Mouse (Mus musculus) heart, embryonic 11.5 days (tissue): ENCODE data around the gene Col27a1. TPM values are rescaled to one million over a fixed set of nuclear protein-coding genes. Genes with fewer than 3 reads are reported as not detected.

Experiments used
- ATAC-seq: fragments of 200-750 bp; cut with Nextera tagmentation; replicated peaks from 2 replicates; pipeline ENCODE4 v1.8.0; 2017; ENCODE audit warnings: moderate library complexity; ENCODE audit not compliant: insufficient number of reproducible peaks, low FRiP score, low TSS enrichment
- H3K27ac ChIP-seq: fragments of 300-500 bp; sonication (generic); 2 replicates; pipeline ENCODE4 v1.5.1; 2014; ENCODE audit warnings: mild to moderate bottlenecking, low read depth, low read length
- H3K27me3 ChIP-seq: fragments of 300-500 bp; sonication (generic); 2 replicates; pipeline ENCODE4 v1.6.1; 2014; ENCODE audit warnings: mild to moderate bottlenecking, low read length, mixed read lengths; ENCODE audit not compliant: control insufficient read depth, insufficient read depth
- H3K36me3 ChIP-seq: fragments of 300-500 bp; sonication (generic); 2 replicates; pipeline ENCODE4 v1.6.1; 2014; ENCODE audit warnings: mild to moderate bottlenecking, low read length, moderate library complexity, mixed read lengths; ENCODE audit not compliant: control insufficient read depth, insufficient read depth
- H3K4me1 ChIP-seq: fragments of 300-500 bp; sonication (generic); 2 replicates; pipeline ENCODE4 v1.6.1; 2014; ENCODE audit warnings: low read length; ENCODE audit not compliant: control insufficient read depth, insufficient read depth
- H3K4me2 ChIP-seq: fragments of 300-500 bp; sonication (generic); 2 replicates; pipeline ENCODE4 v1.6.1; 2014; ENCODE audit warnings: mild to moderate bottlenecking, moderate library complexity
- H3K4me3 ChIP-seq: fragments of 300-500 bp; sonication (generic); 2 replicates; pipeline ENCODE4 v1.5.1; 2014; ENCODE audit warnings: low read depth, low read length
- H3K9ac ChIP-seq: fragments of 300-500 bp; sonication (generic); 2 replicates; pipeline ENCODE4 v1.6.1; 2014; ENCODE audit warnings: mild to moderate bottlenecking, low read depth, low read length, moderate library complexity
- H3K9me3 ChIP-seq: fragments of 300-500 bp; sonication (generic); replicated peaks from 2 replicates; pipeline ENCODE4 v1.6.1; 2016; ENCODE audit warnings: low read length; ENCODE audit not compliant: control insufficient read depth
- WGBS: fragments of 180-500 bp; shearing (Covaris S2); extraction: QIAGEN DNeasy Blood & Tissue Kit; methylation state at CpG from one replicate; pipeline ENCODE4 v1.1.7; 2014; ENCODE audit not compliant: insufficient replicate concordance; 5-methylcytosine and 5-hydroxymethylcytosine counted together
- polyA plus RNA-seq: library from polyadenylated mRNA; unstranded; fragments of >200 nt; fragmentation: Nextera tagmentation; extraction: Ambion mirVana; gene quantifications from 2 replicates; pipeline ENCODE4 v1.2.1, GENCODE M21; 2014

Gene Col27a1
- polyA plus RNA-seq = 3.3 and 3.4 TPM in 2 replicates

- peaks cover 32% of the 10 kb centered on the region for H3K27me3 ChIP-seq
Observed at GRCm38 (mm10) chr4:63213907-63214621, at the start of gene Col27a1. Col27a1 (plus strand) TSS chr4:63214004.

GRCm38 (mm10) chr4:63165636-63166035 lies 48.2 kb upstream of the Col27a1 start:
- ATAC-seq = no peak
- peaks cover 11% of the 10 kb centered on the region for H3K27me3 ChIP-seq
- H3K4me2 ChIP-seq = no peak overlapping the region
- no peak overlapping the region for H3K27ac ChIP-seq
- no peaks in the 10 kb centered on the region for H3K36me3 ChIP-seq
- no peaks in the 10 kb centered on the region for H3K4me1 ChIP-seq
- H3K4me3 ChIP-seq = no peak overlapping the region
- no peak overlapping the region for H3K9ac ChIP-seq
- no peaks in the 10 kb centered on the region for H3K9me3 ChIP-seq
- WGBS = 78% methylated on average over 4 of the region's 4 CpGs

More at GRCm38 (mm10) chr4:63213907-63214621, at the start of gene Col27a1:
- Histone ChIP-seq H3K9me3 (no peaks in the 10 kb centered on the region), H3K4me3 (peak within 1 kb of the TSS; percentile 72), H3K36me3 (no peaks in the 10 kb centered on the region), H3K4me2 (peak within 1 kb of the TSS; percentile 99), H3K4me1 (peaks cover 24% of the 10 kb centered on the region), H3K9ac (peak within 1 kb of the TSS; percentile 43), H3K27ac (no peak within 1 kb of the TSS)
- ATAC-seq = no peak
- under 1% methylated on average over 61 of the region's 61 CpGs for whole genome bisulfite sequencing

- Histone ChIP-seq H3K4me1 (no peaks in the 10 kb centered on the region), H3K9ac (no peak overlapping the region), H3K36me3 (no peaks in the 10 kb centered on the region), H3K4me3 (no peak overlapping the region), H3K27me3 (peaks cover 18% of the 10 kb centered on the region), H3K27ac (no peak overlapping the region), H3K4me2 (no peak overlapping the region), H3K9me3 (no peaks in the 10 kb centered on the region)
- 78% methylated on average over 5 of the region's 5 CpGs for WGBS
- ATAC-seq = no peak
Observed at GRCm38 (mm10) chr4:63166323-63166722, 47.5 kb upstream of the Col27a1 start.

- 72% methylated on average over 4 of the region's 4 CpGs for WGBS
- Histone ChIP-seq H3K9me3 (no peaks in the 10 kb centered on the region), H3K4me2 (no peak overlapping the region), H3K9ac (no peak overlapping the region), H3K27ac (no peak overlapping the region), H3K27me3 (peaks cover 29% of the 10 kb centered on the region), H3K4me1 (no peaks in the 10 kb centered on the region), H3K36me3 (no peaks in the 10 kb centered on the region), H3K4me3 (no peak overlapping the region)
- no peak for ATAC-seq
Observed at GRCm38 (mm10) chr4:63170061-63170460, 43.7 kb upstream of the Col27a1 start.

GRCm38 (mm10) chr4:63171122-63171521 lies 42.7 kb upstream of the Col27a1 start:
- Histone ChIP-seq H3K27ac (no peak overlapping the region), H3K36me3 (no peaks in the 10 kb centered on the region), H3K4me1 (no peaks in the 10 kb centered on the region), H3K9me3 (no peaks in the 10 kb centered on the region), H3K4me2 (no peak overlapping the region), H3K4me3 (no peak overlapping the region), H3K9ac (no peak overlapping the region), H3K27me3 (peaks cover 29% of the 10 kb centered on the region)
- no peak for ATAC-seq
- WGBS = 27% methylated on average over 24 of the region's 24 CpGs

- WGBS = 66% methylated on average over 4 of the region's 4 CpGs
- Histone ChIP-seq H3K36me3 (no peaks in the 10 kb centered on the region), H3K9ac (no peak within 1 kb of the TSS), H3K9me3 (no peaks in the 10 kb centered on the region), H3K4me2 (no peak within 1 kb of the TSS), H3K4me3 (no peak within 1 kb of the TSS), H3K27me3 (peaks cover 29% of the 10 kb centered on the region), H3K4me1 (no peaks in the 10 kb centered on the region), H3K27ac (no peak within 1 kb of the TSS)
- ATAC-seq = no peak
Observed at GRCm38 (mm10) chr4:63171969-63172685, 41.7 kb upstream of the Col27a1 start, which contains the start of gene Kif12. Kif12 (minus strand) TSS chr4:63172131.

GRCm38 (mm10) chr4:63181556-63181955 lies 32.2 kb upstream of the Col27a1 start:
- Histone ChIP-seq H3K4me2 (no peak overlapping the region), H3K9ac (no peak overlapping the region), H3K4me3 (no peak overlapping the region), H3K4me1 (peaks cover 10% of the 10 kb centered on the region), H3K9me3 (no peaks in the 10 kb centered on the region), H3K36me3 (no peaks in the 10 kb centered on the region), H3K27ac (no peak overlapping the region), H3K27me3 (no peaks in the 10 kb centered on the region)
- 0 out of 2 replicates have a peak, but pooled peaks have one; percentile 22 for ATAC-seq
- 14% methylated on average over 5 of the region's 5 CpGs for WGBS

GRCm38 (mm10) chr4:63186281-63186870 lies 27.4 kb upstream of the Col27a1 start:
- Histone ChIP-seq H3K4me2 (peak overlapping the region; percentile 22), H3K4me3 (no peak overlapping the region), H3K27ac (0 out of 2 replicates have a peak overlapping the region, but pooled peaks have one; percentile 15)

More at GRCm38 (mm10) chr4:63186281-63186870, 27.4 kb upstream of the Col27a1 start:
- no peaks in the 10 kb centered on the region for H3K36me3 ChIP-seq
- ATAC-seq = no peak
- H3K9me3 ChIP-seq = no peaks in the 10 kb centered on the region
- no peaks in the 10 kb centered on the region for H3K27me3 ChIP-seq
- H3K9ac ChIP-seq = no peak overlapping the region
- 41% methylated on average over 21 of the region's 21 CpGs for WGBS
- H3K4me1 ChIP-seq = peaks cover 15% of the 10 kb centered on the region
